Comparison of ENCODE assay signal across 9 mouse cellular contexts in genomic region chr16:35000923-35001560, GRCm38 (mm10). TPM values are rescaled to one million over a fixed set of nuclear protein-coding genes. Genes with fewer than 3 reads are reported as not detected.
DNase-seq lines count a peak whose midpoint lies in the region; ATAC-seq and TF ChIP-seq lines count a peak whose summit lies in the region.
"Had no signal": no experiment of that assay in that cellular context is flagged by ENCODE, and none has a peak within 500 bp of the region (broad histone marks: within the 10 kb centered on the region; RNA-seq: fewer than 3 reads in every experiment).

No protein-coding gene starts in this region.

- 8% methylated on average over 10 of the region's 10 CpGs for WGBS in heart, embryonic 13.5 days
- WGBS in midbrain, embryonic 11.5 days = 11% methylated on average over 10 of the region's 10 CpGs

- H3K4me1 ChIP-seq in heart, embryonic 13.5 days = peaks cover 31% of the 10 kb centered on the region
- no peaks in the 10 kb centered on the region for H3K4me1 ChIP-seq in embryonic fibroblast, embryonic 13.5 days (ENCODE audit: control insufficient read depth, insufficient read depth, low read length)
- H3K4me1 ChIP-seq in midbrain, embryonic 11.5 days (ENCODE audit: control insufficient read depth, insufficient read depth, low read length) = no peaks in the 10 kb centered on the region; the same call in 1 of the 2 replicates

- H3K9me3 ChIP-seq in heart, embryonic 13.5 days = no peaks in the 10 kb centered on the region
- H3K9me3 ChIP-seq in midbrain, embryonic 11.5 days (ENCODE audit: control insufficient read depth, low read length) = no peaks in the 10 kb centered on the region

- H3K4me2 ChIP-seq in heart, embryonic 13.5 days = peak overlapping the region; percentile 60
- peak overlapping the region; percentile 10 for H3K4me2 ChIP-seq in midbrain, embryonic 11.5 days

- TF ChIP-seq CTCF in embryonic fibroblast, embryonic 13.5 days (IDR thresholded peaks at IDR 0.05; ENCODE audit: borderline replicate concordance, insufficient read depth, low read length) = no peak

- H3K9ac ChIP-seq in heart, embryonic 13.5 days = peak overlapping the region; percentile 71
- no peak overlapping the region for H3K9ac ChIP-seq in midbrain, embryonic 11.5 days (ENCODE audit: low read length)

- ATAC-seq in heart, embryonic 13.5 days (ENCODE audit: extremely low read depth, insufficient number of reproducible peaks, low FRiP score, low TSS enrichment) = no peak
- ATAC-seq in midbrain, embryonic 11.5 days (ENCODE audit: low FRiP score) = no peak
- no peak for ATAC-seq in erythroblast, adult 5-6 weeks (replicated peaks; ENCODE audit: low FRiP score, poor library complexity, severe bottlenecking)
- ATAC-seq: Patski had no signal

- no peak overlapping the region for H3K27ac ChIP-seq in heart, embryonic 13.5 days (replicated peaks)
- H3K27ac ChIP-seq in embryonic fibroblast, embryonic 13.5 days (ENCODE audit: insufficient read depth, low read length) = peak overlapping the region; percentile 8; the same call in 1 of the 2 replicates
- H3K27ac ChIP-seq in midbrain, embryonic 11.5 days (ENCODE audit: low read depth, low read length) = no peak overlapping the region

- TF ChIP-seq POLR2A in embryonic fibroblast, embryonic 13.5 days (IDR thresholded peaks at IDR 0.05; ENCODE audit: low read depth, low read length) = no peak

- H3K27me3 ChIP-seq in heart, embryonic 13.5 days (replicated peaks) = peaks cover 6% of the 10 kb centered on the region; the same call in 1 of the 2 replicates
- H3K27me3 ChIP-seq in midbrain, embryonic 11.5 days (ENCODE audit: control insufficient read depth, insufficient read depth, low read length) = no peaks in the 10 kb centered on the region
- H3K27me3 ChIP-seq: Patski had no signal

- DNase-seq in heart, adult 11 months = no peak
- DNase-seq in NIH3T3 (ENCODE audit: low read depth) = peak; percentile 68
- DNase-seq in midbrain, embryonic 11.5 days (ENCODE audit: low spot score, missing footprints) = no peak
- DNase-seq in layer of hippocampus, postnatal 36 days = no peak
- no peak for DNase-seq in layer of hippocampus, adult 9-11 months

- no peaks in the 10 kb centered on the region for H3K36me3 ChIP-seq in heart, embryonic 13.5 days
- no peaks in the 10 kb centered on the region for H3K36me3 ChIP-seq in midbrain, embryonic 11.5 days (ENCODE audit: control insufficient read depth, insufficient read depth, low read length)

- peak overlapping the region; percentile 24 for H3K4me3 ChIP-seq in heart, embryonic 13.5 days
- H3K4me3 ChIP-seq in embryonic fibroblast, embryonic 13.5 days (ENCODE audit: insufficient read depth, low read length) = no peak overlapping the region
- no peak overlapping the region for H3K4me3 ChIP-seq in midbrain, embryonic 11.5 days (ENCODE audit: low read depth, low read length)

RNA-seq across cellular contexts. Expression of gene Hacd2, which starts 21.2 kb away (rescaled TPM):
- 58.1 and 71.5 TPM in 2 replicates for polyA plus RNA-seq in heart, embryonic 13.5 days (2015; fragmentation: Nextera tagmentation; extraction: Ambion mirVana)
- polyA plus RNA-seq in embryonic fibroblast, embryonic 13.5 days (2011; ENCODE audit: insufficient read length, low read depth, missing spikeins) = 30.9 and 47.2 TPM in 2 replicates
- polyA plus RNA-seq in midbrain, embryonic 11.5 days (2014; fragmentation: Nextera tagmentation; extraction: Ambion mirVana) = 27.2 and 28.6 TPM in 2 replicates
- 10 to 100 TPM; 31.3 to 38.2 TPM for total RNA-seq in layer of hippocampus, postnatal 36 days (2021)
- total RNA-seq in erythroblast, adult 5-6 weeks (2015; ENCODE audit: low replicate concordance) = 21.9 and 25.7 TPM in 2 replicates
- 2.2 and 5.5 TPM in 2 replicates for total RNA-seq in erythroblast, adult 5-6 weeks (2017; ENCODE audit: low replicate concordance)
